Mouse (Mus musculus) forebrain, postnatal 0 days (tissue): ENCODE data around the gene Abca6. TPM values are rescaled to one million over a fixed set of nuclear protein-coding genes. Genes with fewer than 3 reads are reported as not detected.

Experiments used
- ATAC-seq: fragments of 200-750 bp; cut with Nextera tagmentation; 2 replicates; pipeline ENCODE4 v1.8.0; 2017; ENCODE audit warnings: mild to moderate bottlenecking, moderate library complexity
- DNase-seq: peaks from one replicate; pipeline ENCODE4 v3.0.0-alpha.2; 2015
- H3K27ac ChIP-seq: fragments of 300-500 bp; sonication (generic); 2 replicates; pipeline ENCODE4 v1.5.1; 2014; ENCODE audit warnings: low read depth, mild to moderate bottlenecking, antibody characterized with exemption, low read length, moderate library complexity, mixed read lengths
- H3K27me3 ChIP-seq: fragments of 300-500 bp; sonication (generic); 2 replicates; pipeline ENCODE4 v1.6.1; 2014; ENCODE audit warnings: mild to moderate bottlenecking, low read length, mixed read lengths; ENCODE audit not compliant: insufficient read depth
- H3K36me3 ChIP-seq: fragments of 300-500 bp; sonication (generic); 2 replicates; pipeline ENCODE4 v1.6.1; 2014; ENCODE audit warnings: mild to moderate bottlenecking, moderate library complexity; ENCODE audit not compliant: insufficient read depth
- H3K4me1 ChIP-seq: fragments of 300-500 bp; sonication (generic); 2 replicates; pipeline ENCODE4 v1.6.1; 2014; ENCODE audit warnings: antibody characterized with exemption; ENCODE audit not compliant: insufficient read depth
- H3K4me2 ChIP-seq: fragments of 300-500 bp; sonication (generic); 2 replicates; pipeline ENCODE4 v1.6.1; 2014; ENCODE audit warnings: low read depth, mild to moderate bottlenecking, moderate library complexity
- H3K4me3 ChIP-seq: fragments of 300-500 bp; sonication (generic); 2 replicates; pipeline ENCODE4 v1.5.1; 2014; ENCODE audit warnings: low read depth, low read length, mixed read lengths
- H3K9ac ChIP-seq: fragments of 300-500 bp; sonication (generic); 2 replicates; pipeline ENCODE4 v1.6.1; 2014; ENCODE audit warnings: mild to moderate bottlenecking
- H3K9me3 ChIP-seq: fragments of 300-500 bp; sonication (generic); 2 replicates; pipeline ENCODE4 v1.6.1; 2016; ENCODE audit warnings: low read length
- CTCF ChIP-seq: sonication (generic); IDR thresholded peaks from 2 replicates; pipeline ENCODE4 v1.5.1; 2016; ENCODE audit warnings: antibody characterized with exemption, control low read depth, low read depth
- WGBS: fragments of 180-500 bp; shearing (Covaris S2); extraction: QIAGEN DNeasy Blood & Tissue Kit; methylation state at CpG from one replicate; pipeline ENCODE4 v1.1.7; 2014; 5-methylcytosine and 5-hydroxymethylcytosine counted together
- polyA plus RNA-seq: library from polyadenylated mRNA; unstranded; fragments of >200 nt; fragmentation: Nextera tagmentation; extraction: Ambion mirVana; gene quantifications from 2 replicates; pipeline ENCODE4 v1.2.1, GENCODE M21; 2015
- total RNA-seq: library from RNA; depleted of rRNA; stranded (reverse); fragments of >200 nt; gene quantifications from 2 replicates; pipeline ENCODE4 v1.2.3, GENCODE M21; 2014; rRNA removed

The Abca6 gene
- total and polyA plus RNA-seq, 2 experiments from 2014 or later = 0.91 to 2.0 TPM

GRCm38 (mm10) chr11:110157059-110157458 is 94.5 kb downstream of the Abca6 start:
- DNase-seq (no peak), ATAC-seq (no peak)
- WGBS = 71% methylated on average over 6 of the region's 6 CpGs
- Histone ChIP-seq H3K4me1 (no peaks in the 10 kb centered on the region), H3K4me2 (no peak overlapping the region), H3K4me3 (no peak overlapping the region), H3K9ac (no peak overlapping the region), H3K9me3 (no peaks in the 10 kb centered on the region), H3K36me3 (no peaks in the 10 kb centered on the region), H3K27me3 (no peaks in the 10 kb centered on the region), H3K27ac (no peak overlapping the region)
- no peak for TF ChIP-seq CTCF

- no peaks in the 10 kb centered on the region for H3K9me3 ChIP-seq
- H3K4me2 ChIP-seq = no peak overlapping the region
- ATAC-seq = no peak
- no peak overlapping the region for H3K4me3 ChIP-seq
- DNase-seq = no peak
- no peak overlapping the region for H3K9ac ChIP-seq
- no peaks in the 10 kb centered on the region for H3K36me3 ChIP-seq
- no peaks in the 10 kb centered on the region for H3K27me3 ChIP-seq
- no peaks in the 10 kb centered on the region for H3K4me1 ChIP-seq
- WGBS = 88% methylated on average over 11 of the region's 11 CpGs
- H3K27ac ChIP-seq = no peak overlapping the region
- TF ChIP-seq CTCF = no peak
Observed at GRCm38 (mm10) chr11:110155985-110156384, 95.6 kb downstream of the Abca6 start.

- H3K4me2 ChIP-seq = no peak overlapping the region
- no peaks in the 10 kb centered on the region for H3K36me3 ChIP-seq
- no peak for ATAC-seq
- no peak for TF ChIP-seq CTCF
- no peak for DNase-seq
- no peak overlapping the region for H3K4me3 ChIP-seq
- no peak overlapping the region for H3K27ac ChIP-seq
- 94% methylated on average over 5 of the region's 5 CpGs for WGBS
- H3K4me1 ChIP-seq = no peaks in the 10 kb centered on the region
- no peaks in the 10 kb centered on the region for H3K27me3 ChIP-seq
- no peak overlapping the region for H3K9ac ChIP-seq
- H3K9me3 ChIP-seq = no peaks in the 10 kb centered on the region
Observed at GRCm38 (mm10) chr11:110147640-110148039, 103.9 kb downstream of the Abca6 start.

- Histone ChIP-seq H3K27ac (no peak overlapping the region), H3K36me3 (no peaks in the 10 kb centered on the region), H3K27me3 (no peaks in the 10 kb centered on the region), H3K9ac (no peak overlapping the region), H3K4me3 (no peak overlapping the region), H3K4me1 (no peaks in the 10 kb centered on the region), H3K4me2 (no peak overlapping the region), H3K9me3 (no peaks in the 10 kb centered on the region)
- no peak for TF ChIP-seq CTCF
- ATAC-seq (no peak), DNase-seq (no peak)
- WGBS = 58% methylated on average over 11 of the region's 11 CpGs
Observed at GRCm38 (mm10) chr11:110145421-110145820, 106.2 kb downstream of the Abca6 start.

GRCm38 (mm10) chr11:110130760-110131159 is 120.8 kb downstream of the Abca6 start:
- no peak for DNase-seq
- Histone ChIP-seq H3K9me3 (no peaks in the 10 kb centered on the region), H3K9ac (no peak overlapping the region), H3K27ac (no peak overlapping the region), H3K4me3 (no peak overlapping the region), H3K36me3 (no peaks in the 10 kb centered on the region), H3K4me2 (no peak overlapping the region), H3K27me3 (no peaks in the 10 kb centered on the region), H3K4me1 (no peaks in the 10 kb centered on the region)
- ATAC-seq = no peak
- 81% methylated on average over 5 of the region's 5 CpGs for WGBS
- TF ChIP-seq CTCF = no peak

Other genes starting within 250 kb of the Abca6 start
- 3.2 and 4.3 TPM in 2 replicates for gene Abca8a, start 155.8 kb downstream of the Abca6 start, total RNA-seq
- 1.0 and 1.9 TPM in 2 replicates for gene Abca8a, start 155.8 kb downstream of the Abca6 start, polyA plus RNA-seq
- 8.6 and 10.9 TPM in 2 replicates for gene Abca9, start 83.6 kb downstream of the Abca6 start, total RNA-seq
- gene Abca9, start 83.6 kb downstream of the Abca6 start, polyA plus RNA-seq = 1.7 and 2.4 TPM in 2 replicates
- gene Abca5, start 85.9 kb upstream of the Abca6 start, total RNA-seq = 17.2 and 23.9 TPM in 2 replicates
- 7.3 and 8.3 TPM in 2 replicates for gene Abca5, start 85.9 kb upstream of the Abca6 start, polyA plus RNA-seq
- 25.5 and 25.9 TPM in 2 replicates for gene Map2k6, start 147.3 kb upstream of the Abca6 start, total RNA-seq
- gene Map2k6, start 147.3 kb upstream of the Abca6 start, polyA plus RNA-seq = 19.2 and 21.3 TPM in 2 replicates